Mouse (Mus musculus): Measurements from ENCODE around the gene Rpl23.

Rpl23 gene

GRCm38 (mm10) chr11:97815736-97816135 lies 33.5 kb upstream of the Rpl23 start:
- no peak for DNase-seq (ENCODE audit: extremely low read depth, low read depth, low spot score)

- peak; percentile 75 for DNase-seq (ENCODE audit: extremely low read depth, low read depth, low spot score)
Observed at GRCm38 (mm10) chr11:97813746-97814515, 31.7 kb upstream of the Rpl23 start.

GRCm38 (mm10) chr11:97813085-97813484 lies 30.8 kb upstream of the Rpl23 start:
- no peak for DNase-seq (ENCODE audit: extremely low read depth, low read depth, low spot score)

- DNase-seq (ENCODE audit: extremely low read depth, low read depth, low spot score) = no peak
Observed at GRCm38 (mm10) chr11:97812491-97812921, 30.3 kb upstream of the Rpl23 start.

- DNase-seq (ENCODE audit: extremely low read depth, low read depth, low spot score) = no peak
Observed at GRCm38 (mm10) chr11:97811569-97812362, 29.5 kb upstream of the Rpl23 start.

GRCm38 (mm10) chr11:97810970-97811369 lies 28.7 kb upstream of the Rpl23 start:
- DNase-seq (ENCODE audit: extremely low read depth, low read depth, low spot score) = peak; percentile 80

GRCm38 (mm10) chr11:97810356-97810755 lies 28.1 kb upstream of the Rpl23 start:
- DNase-seq (ENCODE audit: extremely low read depth, low read depth, low spot score) = peak; percentile 81

GRCm38 (mm10) chr11:97809235-97810121 lies 27.2 kb upstream of the Rpl23 start:
- DNase-seq (ENCODE audit: extremely low read depth, low read depth, low spot score) = no peak

- DNase-seq (ENCODE audit: extremely low read depth, low read depth, low spot score) = no peak
Observed at GRCm38 (mm10) chr11:97808621-97809234, 26.5 kb upstream of the Rpl23 start.

- no peak for DNase-seq (ENCODE audit: extremely low read depth, low read depth, low spot score)
Observed at GRCm38 (mm10) chr11:97808093-97808492, 25.9 kb upstream of the Rpl23 start.

- no peak for DNase-seq (ENCODE audit: extremely low read depth, low read depth, low spot score)
Observed at GRCm38 (mm10) chr11:97807626-97808025, 25.4 kb upstream of the Rpl23 start.

- DNase-seq (ENCODE audit: extremely low read depth, low read depth, low spot score) = no peak
Observed at GRCm38 (mm10) chr11:97806613-97806964, 24.4 kb upstream of the Rpl23 start.

GRCm38 (mm10) chr11:97805662-97806612 lies 23.7 kb upstream of the Rpl23 start:
- DNase-seq (ENCODE audit: extremely low read depth, low read depth, low spot score) = no peak

GRCm38 (mm10) chr11:97804841-97805661 lies 22.8 kb upstream of the Rpl23 start:
- DNase-seq (ENCODE audit: extremely low read depth, low read depth, low spot score) = no peak

- no peak for DNase-seq (ENCODE audit: extremely low read depth, low read depth, low spot score)
Observed at GRCm38 (mm10) chr11:97803847-97804246, 21.6 kb upstream of the Rpl23 start.

GRCm38 (mm10) chr11:97802495-97802894 lies 20.3 kb upstream of the Rpl23 start:
- no peak for DNase-seq (ENCODE audit: extremely low read depth, low read depth, low spot score)

- DNase-seq (ENCODE audit: extremely low read depth, low read depth, low spot score) = no peak
Observed at GRCm38 (mm10) chr11:97802194-97802470, 19.9 kb upstream of the Rpl23 start.

- peak; percentile 75 for DNase-seq (ENCODE audit: extremely low read depth, low read depth, low spot score)
Observed at GRCm38 (mm10) chr11:97801409-97802193, 19.4 kb upstream of the Rpl23 start.
